Mouse (Mus musculus) stomach, embryonic 16.5 days (tissue): ENCODE data around the gene Dennd5b. TPM values are rescaled to one million over a fixed set of nuclear protein-coding genes. Genes with fewer than 3 reads are reported as not detected.
A peak's percentile ranks its signal among the peaks of the same experiment; 100 is the strongest.

Experiments
- ATAC-seq: fragments of 200-750 bp; cut with Nextera tagmentation; 2 replicates; pipeline ENCODE4 v1.8.0; 2017; ENCODE audit warnings: moderate number of reproducible peaks, moderate TSS enrichment; ENCODE audit not compliant: insufficient read depth, low FRiP score
- H3K27ac ChIP-seq: fragments of 300-500 bp; sonication (generic); 2 replicates; pipeline ENCODE4 v1.5.1; 2014; ENCODE audit warnings: low read length
- H3K27me3 ChIP-seq: fragments of 300-500 bp; sonication (generic); 2 replicates; pipeline ENCODE4 v1.6.1; 2014; ENCODE audit warnings: low read length, control low read depth, mixed read lengths; ENCODE audit not compliant: control insufficient read depth, insufficient read depth
- H3K36me3 ChIP-seq: fragments of 300-500 bp; sonication (generic); 2 replicates; pipeline ENCODE4 v1.6.1; 2014; ENCODE audit warnings: low read length; ENCODE audit not compliant: control insufficient read depth, insufficient read depth
- H3K4me1 ChIP-seq: fragments of 300-500 bp; sonication (generic); 2 replicates; pipeline ENCODE4 v1.6.1; 2014; ENCODE audit warnings: low read length, control low read depth, mixed read lengths; ENCODE audit not compliant: control insufficient read depth, insufficient read depth
- H3K4me2 ChIP-seq: fragments of 300-500 bp; sonication (generic); 2 replicates; pipeline ENCODE4 v1.6.1; 2014; ENCODE audit warnings: low read depth, low read length, mixed read lengths
- H3K4me3 ChIP-seq: fragments of 300-500 bp; sonication (generic); replicated peaks from 2 replicates; pipeline ENCODE4 v1.5.1; 2014; ENCODE audit warnings: mild to moderate bottlenecking, low read length
- H3K9ac ChIP-seq: fragments of 300-500 bp; sonication (generic); 2 replicates; pipeline ENCODE4 v1.6.1; 2014; ENCODE audit warnings: low read length
- H3K9me3 ChIP-seq: fragments of 300-500 bp; sonication (generic); replicated peaks from 2 replicates; pipeline ENCODE4 v1.6.1; 2016; ENCODE audit warnings: low read length, control low read depth; ENCODE audit not compliant: control insufficient read depth
- WGBS: fragments of 180-500 bp; shearing (Covaris S2); extraction: QIAGEN DNeasy Blood & Tissue Kit; methylation state at CpG from one replicate; pipeline ENCODE4 v1.1.7; 2014; 5-methylcytosine and 5-hydroxymethylcytosine counted together
- polyA plus RNA-seq: library from polyadenylated mRNA; unstranded; fragments of >200 nt; fragmentation: Nextera tagmentation; extraction: Ambion mirVana; gene quantifications from 2 replicates; pipeline ENCODE4 v1.2.1, GENCODE M21; 2015

Gene Dennd5b
- polyA plus RNA-seq, result 3.9 and 4.5 TPM in 2 replicates

DNA sequence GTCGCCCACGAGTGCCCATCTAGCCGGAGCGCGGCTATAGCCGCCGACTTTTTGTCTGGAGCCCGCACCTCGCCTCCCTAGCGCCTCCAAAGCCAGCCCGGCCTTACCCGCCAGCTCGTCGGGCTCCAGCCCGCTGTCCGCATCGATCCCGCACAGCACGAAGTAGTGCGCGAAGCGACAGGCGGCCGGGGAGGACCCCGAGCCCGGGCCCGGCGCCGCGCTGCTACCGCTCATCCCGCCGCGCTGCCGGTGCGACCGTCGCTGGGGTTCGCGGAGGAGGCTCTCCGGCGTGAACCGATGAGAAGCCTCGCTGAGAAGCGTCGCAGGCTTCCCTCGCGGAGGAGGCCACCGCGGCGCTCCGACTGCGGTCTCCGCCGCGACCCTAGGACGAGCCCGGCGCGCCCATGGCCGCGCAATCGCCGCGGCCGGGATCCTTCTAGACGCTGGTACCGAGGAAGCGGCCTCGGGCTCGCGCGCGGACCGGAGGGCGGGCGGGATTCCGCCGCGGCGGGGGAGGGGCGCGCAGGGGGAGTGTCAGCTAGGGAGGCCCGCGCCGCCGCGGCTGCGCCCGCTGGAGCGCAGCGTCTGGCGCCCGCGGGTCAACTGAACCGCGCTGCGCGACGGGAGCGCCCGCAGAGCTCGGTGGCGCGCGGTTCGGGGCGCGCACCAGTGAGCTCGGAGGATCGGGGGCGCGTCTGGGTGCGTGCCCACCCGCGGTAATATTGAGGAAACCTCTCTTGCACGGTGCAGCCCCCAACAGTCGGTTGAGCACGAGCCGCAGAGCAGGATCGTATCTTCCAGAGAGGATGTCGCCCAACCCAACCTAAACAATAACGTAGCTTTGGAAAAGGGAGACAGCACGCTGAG is at the start of gene Dennd5b:
Gene Dennd5b (minus strand): TSS at position 605 of the 867 bp plus-strand sequence.
- H3K27me3 ChIP-seq, result no peaks in the 10 kb centered on the region
- H3K4me2 ChIP-seq, result peak within 1 kb of the TSS; percentile 84
- no peaks in the 10 kb centered on the region for H3K4me1 ChIP-seq
- peak within 1 kb of the TSS; percentile 79 for H3K4me3 ChIP-seq
- peak within 1 kb of the TSS; percentile 91 for H3K9ac ChIP-seq
- WGBS, result under 1% methylated on average over 123 of the region's 124 CpGs
- H3K27ac ChIP-seq, result peak within 1 kb of the TSS; percentile 82
- no peaks in the 10 kb centered on the region for H3K9me3 ChIP-seq
- peak; percentile 95 for ATAC-seq
- no peaks in the 10 kb centered on the region for H3K36me3 ChIP-seq

- H3K36me3 ChIP-seq, result 0 out of 2 replicates have a peak, but pooled peaks cover 11% of the 10 kb centered on the region
- peak overlapping the region; percentile 28 for H3K27ac ChIP-seq
- WGBS, result 51% methylated on average over 7 of the region's 7 CpGs
These were observed 47.2 kb upstream of the Dennd5b start for GRCm38 (mm10) chr6:149148436-149149229.

GRCm38 (mm10) chr6:149145143-149145542 is 43.7 kb upstream of the Dennd5b start:
- no peak for ATAC-seq
- peaks cover 8% of the 10 kb centered on the region for H3K4me1 ChIP-seq
- 0 out of 2 replicates have a peak, but pooled peaks cover 3% of the 10 kb centered on the region for H3K9me3 ChIP-seq
- no peak overlapping the region for H3K4me2 ChIP-seq
- H3K4me3 ChIP-seq, result no peak overlapping the region
- 97% methylated on average over 1 of the region's 1 CpGs for WGBS
- H3K9ac ChIP-seq, result no peak overlapping the region
- peaks cover 16% of the 10 kb centered on the region for H3K36me3 ChIP-seq
- H3K27me3 ChIP-seq, result no peaks in the 10 kb centered on the region
- H3K27ac ChIP-seq, result no peak overlapping the region

More at GRCm38 (mm10) chr6:149148436-149149229, 47.2 kb upstream of the Dennd5b start:
- H3K9ac ChIP-seq, result no peak overlapping the region
- H3K27me3 ChIP-seq, result no peaks in the 10 kb centered on the region
- no peak overlapping the region for H3K4me2 ChIP-seq
- H3K4me3 ChIP-seq, result no peak overlapping the region
- H3K4me1 ChIP-seq, result no peaks in the 10 kb centered on the region
- H3K9me3 ChIP-seq, result 0 out of 2 replicates have a peak, but pooled peaks cover 3% of the 10 kb centered on the region
- ATAC-seq, result peak; percentile 92

- 4% methylated on average over 36 of the region's 36 CpGs for WGBS
- peaks cover 16% of the 10 kb centered on the region for H3K36me3 ChIP-seq
- H3K4me3 ChIP-seq, result peak overlapping the region; percentile 62
- peak overlapping the region; percentile 80 for H3K9ac ChIP-seq
- H3K27me3 ChIP-seq, result no peaks in the 10 kb centered on the region
- peak; percentile 96 for ATAC-seq
- peak overlapping the region; percentile 86 for H3K27ac ChIP-seq
- H3K4me1 ChIP-seq, result peaks cover 8% of the 10 kb centered on the region
- H3K9me3 ChIP-seq, result 0 out of 2 replicates have a peak, but pooled peaks cover 3% of the 10 kb centered on the region
- peak overlapping the region; percentile 65 for H3K4me2 ChIP-seq
These were observed 40.1 kb upstream of the Dennd5b start for GRCm38 (mm10) chr6:149141393-149142173.

GRCm38 (mm10) chr6:149139471-149139870 is 38.0 kb upstream of the Dennd5b start, which contains the start of gene Etfbkmt:
Gene Etfbkmt, plus strand, starts transcription at chr6:149139849.
- ATAC-seq, result no peak
- H3K9me3 ChIP-seq, result 0 out of 2 replicates have a peak, but pooled peaks cover 3% of the 10 kb centered on the region
- no peak within 1 kb of the TSS for H3K4me2 ChIP-seq
- WGBS, result 71% methylated on average over 1 of the region's 1 CpGs
- peaks cover 12% of the 10 kb centered on the region for H3K36me3 ChIP-seq
- H3K9ac ChIP-seq, result no peak within 1 kb of the TSS
- no peak within 1 kb of the TSS for H3K4me3 ChIP-seq
- H3K27ac ChIP-seq, result no peak within 1 kb of the TSS
- H3K27me3 ChIP-seq, result no peaks in the 10 kb centered on the region
- H3K4me1 ChIP-seq, result peaks cover 8% of the 10 kb centered on the region

- Histone ChIP-seq H3K4me3 (no peak overlapping the region), H3K9me3 (0 out of 2 replicates have a peak, but pooled peaks cover under 1% of the 10 kb centered on the region), H3K4me1 (peaks cover 8% of the 10 kb centered on the region), H3K4me2 (no peak overlapping the region), H3K36me3 (peaks cover 7% of the 10 kb centered on the region), H3K9ac (no peak overlapping the region), H3K27ac (no peak overlapping the region), H3K27me3 (no peaks in the 10 kb centered on the region)
- no peak for ATAC-seq
- WGBS, result 94% methylated on average over 3 of the region's 3 CpGs
These were observed 37.5 kb upstream of the Dennd5b start for GRCm38 (mm10) chr6:149139011-149139410.

DNA sequence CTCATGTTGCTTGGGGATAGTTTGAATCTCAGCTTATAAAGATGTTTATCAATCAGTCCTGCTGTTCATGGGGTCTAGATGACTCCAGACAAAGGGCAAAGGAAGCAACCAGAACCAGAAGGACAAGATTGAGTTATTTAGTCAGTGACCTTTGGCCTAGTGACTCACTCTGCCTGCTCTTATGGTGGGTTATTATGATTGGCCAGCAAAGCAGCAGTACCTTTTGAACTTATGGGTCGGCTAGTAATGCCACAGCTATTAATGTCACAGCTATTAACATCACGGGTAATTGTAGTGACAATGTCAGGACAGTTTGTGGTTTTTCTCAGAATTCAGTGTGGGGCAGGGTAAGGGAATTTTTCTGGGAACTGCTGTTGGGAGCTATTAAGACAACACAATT is 36.5 kb upstream of the Dennd5b start:
- Histone ChIP-seq H3K9ac (no peak overlapping the region), H3K4me2 (no peak overlapping the region), H3K4me1 (peaks cover 8% of the 10 kb centered on the region), H3K4me3 (no peak overlapping the region), H3K27ac (no peak overlapping the region), H3K9me3 (no peaks in the 10 kb centered on the region), H3K36me3 (peaks cover 3% of the 10 kb centered on the region), H3K27me3 (no peaks in the 10 kb centered on the region)
- no peak for ATAC-seq
- WGBS, result 61% methylated on average over 2 of the region's 2 CpGs

DNA sequence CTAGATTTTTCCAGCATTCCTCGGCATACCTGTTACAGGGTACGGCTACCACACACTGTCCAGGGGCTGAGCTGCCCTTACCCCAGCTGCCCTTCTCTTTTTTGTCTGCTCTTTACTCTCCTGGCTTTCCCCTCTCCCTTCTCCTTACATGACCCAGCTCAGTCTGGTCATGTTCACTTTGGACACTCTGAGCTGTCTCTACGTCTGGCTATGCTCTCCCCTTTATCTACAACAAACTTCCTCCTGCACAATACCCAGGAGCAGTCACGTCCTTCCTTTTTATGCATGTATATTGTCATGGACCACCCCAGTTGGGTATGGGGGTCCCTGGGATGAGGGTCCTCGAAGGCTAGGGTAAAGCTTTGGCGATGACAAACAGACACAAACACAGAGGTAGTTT is 34.2 kb upstream of the Dennd5b start:
- WGBS, result 68% methylated on average over 6 of the region's 6 CpGs
- ATAC-seq, result no peak

More for the DNA sequence above, 34.2 kb upstream of the Dennd5b start:
- Histone ChIP-seq H3K9ac (no peak overlapping the region), H3K4me2 (no peak overlapping the region), H3K4me1 (peaks cover 2% of the 10 kb centered on the region; the same call in 1 of the 2 replicates), H3K27ac (no peak overlapping the region), H3K36me3 (no peaks in the 10 kb centered on the region), H3K4me3 (no peak overlapping the region), H3K9me3 (no peaks in the 10 kb centered on the region), H3K27me3 (no peaks in the 10 kb centered on the region)
